Mouse (Mus musculus): Measurements from ENCODE around the gene Hnrnpm. TPM values are rescaled to one million over a fixed set of nuclear protein-coding genes. Genes with fewer than 3 reads are reported as not detected.

Gene Hnrnpm
- total and polyA plus RNA-seq, 2 experiments from 2014 or later: 54.3 to 139 TPM

- peak; percentile 39 for TF ChIP-seq CTCF (IDR thresholded peaks at IDR 0.05; ENCODE audit: low read depth)
- TF ChIP-seq EP300 (IDR thresholded peaks at IDR 0.05; ENCODE audit: low read depth): no peak
- peaks cover 35% of the 10 kb centered on the region for H3K4me1 ChIP-seq (ENCODE audit: control insufficient read depth, insufficient read depth)
- H3K9ac ChIP-seq (replicated peaks; ENCODE audit: low read depth, low read length): peak overlapping the region; percentile 98
- peak overlapping the region; percentile 89 for H3K4me3 ChIP-seq (ENCODE audit: low read depth, low read length)
- H3K27me3 ChIP-seq (ENCODE audit: control insufficient read depth, insufficient read depth, low read length): no peaks in the 10 kb centered on the region
- ATAC-seq (ENCODE audit: insufficient read depth, low read depth) (peak; percentile 66), DNase-seq (ENCODE audit: low spot score) (peak; percentile 35)
- H3K4me2 ChIP-seq (ENCODE audit: low read depth, low read length): peak overlapping the region; percentile 95
- peak overlapping the region; percentile 98 for H3K27ac ChIP-seq (ENCODE audit: low read depth)
- under 1% methylated on average over 44 of the region's 44 CpGs for WGBS
- H3K36me3 ChIP-seq (replicated peaks; ENCODE audit: control insufficient read depth, insufficient read depth, low read length): 0 out of 2 replicates have a peak, but pooled peaks cover 3% of the 10 kb centered on the region
- no peaks in the 10 kb centered on the region for H3K9me3 ChIP-seq (replicated peaks; ENCODE audit: control insufficient read depth, low read length)
Observed at GRCm38 (mm10) chr17:33684671-33685231, 1.9 kb downstream of the Hnrnpm start.

- Histone ChIP-seq H3K36me3 (replicated peaks; ENCODE audit: control insufficient read depth, insufficient read depth, low read length) (peaks cover 10% of the 10 kb centered on the region), H3K27ac (ENCODE audit: low read depth) (no peak overlapping the region), H3K9ac (replicated peaks; ENCODE audit: low read depth, low read length) (no peak overlapping the region), H3K4me1 (ENCODE audit: control insufficient read depth, insufficient read depth) (peaks cover 46% of the 10 kb centered on the region), H3K9me3 (replicated peaks; ENCODE audit: control insufficient read depth, low read length) (no peaks in the 10 kb centered on the region), H3K4me3 (ENCODE audit: low read depth, low read length) (no peak overlapping the region), H3K4me2 (ENCODE audit: low read depth, low read length) (no peak overlapping the region), H3K27me3 (ENCODE audit: control insufficient read depth, insufficient read depth, low read length) (no peaks in the 10 kb centered on the region)
- no peak for DNase-seq (ENCODE audit: low spot score)
- ATAC-seq (ENCODE audit: insufficient read depth, low read depth): no peak
- TF ChIP-seq CTCF (IDR thresholded peaks at IDR 0.05; ENCODE audit: low read depth): no peak
- TF ChIP-seq EP300 (IDR thresholded peaks at IDR 0.05; ENCODE audit: low read depth): no peak
Observed at GRCm38 (mm10) chr17:33681767-33682166, 4.9 kb downstream of the Hnrnpm start.

DNA sequence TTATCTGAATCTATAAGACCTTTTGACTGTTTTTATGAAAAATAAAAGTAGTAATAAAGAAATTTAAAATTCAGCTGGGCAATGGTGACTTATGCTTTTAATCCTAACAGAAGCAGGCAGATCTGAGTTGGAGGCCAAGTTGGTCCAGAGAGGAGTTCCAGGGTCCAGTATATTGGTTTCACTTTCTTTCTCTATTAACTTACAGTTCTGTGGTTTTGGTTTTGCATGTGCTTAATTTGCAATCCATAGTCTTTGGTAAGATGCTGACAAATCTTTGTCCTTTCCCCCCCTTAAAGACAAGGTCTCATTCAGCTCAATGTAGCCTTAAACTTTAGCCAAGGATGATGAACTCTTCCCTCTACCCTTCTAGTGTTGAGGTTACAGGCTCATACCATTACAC is 7.9 kb downstream of the Hnrnpm start:
- Histone ChIP-seq H3K4me3 (ENCODE audit: low read depth, low read length) (no peak overlapping the region), H3K4me2 (ENCODE audit: low read depth, low read length) (no peak overlapping the region), H3K36me3 (replicated peaks; ENCODE audit: control insufficient read depth, insufficient read depth, low read length) (peaks cover 16% of the 10 kb centered on the region), H3K9ac (replicated peaks; ENCODE audit: low read depth, low read length) (no peak overlapping the region), H3K27me3 (ENCODE audit: control insufficient read depth, insufficient read depth, low read length) (no peaks in the 10 kb centered on the region), H3K27ac (ENCODE audit: low read depth) (no peak overlapping the region), H3K9me3 (replicated peaks; ENCODE audit: control insufficient read depth, low read length) (no peaks in the 10 kb centered on the region), H3K4me1 (ENCODE audit: control insufficient read depth, insufficient read depth) (peaks cover 47% of the 10 kb centered on the region)
- TF ChIP-seq CTCF (IDR thresholded peaks at IDR 0.05; ENCODE audit: low read depth) (no peak), EP300 (IDR thresholded peaks at IDR 0.05; ENCODE audit: low read depth) (no peak)
- DNase-seq (ENCODE audit: low spot score) (no peak), ATAC-seq (ENCODE audit: insufficient read depth, low read depth) (no peak)

- WGBS: 80% methylated on average over 2 of the region's 2 CpGs
- no peak overlapping the region for H3K9ac ChIP-seq (replicated peaks; ENCODE audit: low read depth, low read length)
- H3K9me3 ChIP-seq (replicated peaks; ENCODE audit: control insufficient read depth, low read length): no peaks in the 10 kb centered on the region
- no peak overlapping the region for H3K4me3 ChIP-seq (ENCODE audit: low read depth, low read length)
- ATAC-seq (ENCODE audit: insufficient read depth, low read depth) (no peak), DNase-seq (ENCODE audit: low spot score) (no peak)
- H3K27me3 ChIP-seq (ENCODE audit: control insufficient read depth, insufficient read depth, low read length): no peaks in the 10 kb centered on the region
- peaks cover 26% of the 10 kb centered on the region for H3K4me1 ChIP-seq (ENCODE audit: control insufficient read depth, insufficient read depth)
- H3K4me2 ChIP-seq (ENCODE audit: low read depth, low read length): no peak overlapping the region
- TF ChIP-seq EP300 (IDR thresholded peaks at IDR 0.05; ENCODE audit: low read depth) (no peak), CTCF (IDR thresholded peaks at IDR 0.05; ENCODE audit: low read depth) (no peak)
- peaks cover 20% of the 10 kb centered on the region for H3K36me3 ChIP-seq (replicated peaks; ENCODE audit: control insufficient read depth, insufficient read depth, low read length)
- H3K27ac ChIP-seq (ENCODE audit: low read depth): no peak overlapping the region
Observed at GRCm38 (mm10) chr17:33676086-33676485, 10.6 kb downstream of the Hnrnpm start.

DNA sequence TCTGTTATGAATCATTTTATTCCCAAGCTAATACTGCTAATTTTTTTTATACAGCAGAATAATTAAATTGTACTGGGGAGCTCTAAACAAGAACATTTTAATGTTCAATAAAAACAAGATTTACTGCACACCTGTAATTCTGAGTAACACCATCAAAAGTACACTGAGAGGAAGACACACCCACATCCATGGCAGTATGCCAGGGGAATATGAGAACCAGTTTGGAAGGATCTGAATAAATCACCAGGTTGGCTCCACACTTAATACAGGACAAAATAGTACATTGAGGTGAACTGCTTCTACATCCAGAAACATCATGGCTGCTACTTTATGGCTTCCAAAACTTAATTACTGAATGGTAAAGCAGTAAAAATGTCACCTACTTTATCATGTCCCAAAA is 11.2 kb downstream of the Hnrnpm start:
- TF ChIP-seq CTCF (IDR thresholded peaks at IDR 0.05; ENCODE audit: low read depth): no peak
- no peak for TF ChIP-seq EP300 (IDR thresholded peaks at IDR 0.05; ENCODE audit: low read depth)
- no peaks in the 10 kb centered on the region for H3K27me3 ChIP-seq (ENCODE audit: control insufficient read depth, insufficient read depth, low read length)
- H3K4me3 ChIP-seq (ENCODE audit: low read depth, low read length): no peak overlapping the region
- no peak overlapping the region for H3K4me2 ChIP-seq (ENCODE audit: low read depth, low read length)
- H3K27ac ChIP-seq (ENCODE audit: low read depth): no peak overlapping the region
- ATAC-seq (ENCODE audit: insufficient read depth, low read depth) (no peak), DNase-seq (ENCODE audit: low spot score) (no peak)
- no peaks in the 10 kb centered on the region for H3K9me3 ChIP-seq (replicated peaks; ENCODE audit: control insufficient read depth, low read length)
- peaks cover 22% of the 10 kb centered on the region for H3K4me1 ChIP-seq (ENCODE audit: control insufficient read depth, insufficient read depth)
- H3K9ac ChIP-seq (replicated peaks; ENCODE audit: low read depth, low read length): no peak overlapping the region
- H3K36me3 ChIP-seq (replicated peaks; ENCODE audit: control insufficient read depth, insufficient read depth, low read length): peaks cover 20% of the 10 kb centered on the region

- 83% methylated on average over 1 of the region's 1 CpGs for WGBS
- no peak for DNase-seq (ENCODE audit: low spot score)
- Histone ChIP-seq H3K36me3 (replicated peaks; ENCODE audit: control insufficient read depth, insufficient read depth, low read length) (peaks cover 24% of the 10 kb centered on the region), H3K27ac (ENCODE audit: low read depth) (no peak overlapping the region), H3K4me1 (ENCODE audit: control insufficient read depth, insufficient read depth) (peaks cover 12% of the 10 kb centered on the region; the same call in 1 of the 2 replicates), H3K9ac (replicated peaks; ENCODE audit: low read depth, low read length) (no peak overlapping the region), H3K9me3 (replicated peaks; ENCODE audit: control insufficient read depth, low read length) (no peaks in the 10 kb centered on the region), H3K27me3 (ENCODE audit: control insufficient read depth, insufficient read depth, low read length) (no peaks in the 10 kb centered on the region), H3K4me2 (ENCODE audit: low read depth, low read length) (no peak overlapping the region), H3K4me3 (ENCODE audit: low read depth, low read length) (no peak overlapping the region)
- TF ChIP-seq EP300 (IDR thresholded peaks at IDR 0.05; ENCODE audit: low read depth): no peak
- TF ChIP-seq CTCF (IDR thresholded peaks at IDR 0.05; ENCODE audit: low read depth): no peak
- ATAC-seq (ENCODE audit: insufficient read depth, low read depth): no peak
Observed at GRCm38 (mm10) chr17:33673837-33674236, 12.8 kb downstream of the Hnrnpm start.
